Mouse (Mus musculus) CH12.LX (cell line): ENCODE data around the gene Fam13a. TPM values are rescaled to one million over a fixed set of nuclear protein-coding genes. Genes with fewer than 3 reads are reported as not detected.

Experiments used
- DNase-seq: peaks from one replicate; pipeline ENCODE4 v3.0.0-alpha.2; 2013; ENCODE audit errors: extremely low read depth
- H3K27ac ChIP-seq: 2 replicates; pipeline ENCODE4 v1.5.1; 2012; ENCODE audit warnings: low read depth, mild to moderate bottlenecking, control low read depth, moderate library complexity; ENCODE audit not compliant: insufficient read depth
- H3K27me3 ChIP-seq: replicated peaks from 2 replicates; pipeline ENCODE3; 2012; ENCODE audit warnings: inconsistent platforms
- H3K36me3 ChIP-seq, 2 experiments: replicated peaks in 1 of 2; 2 replicates each; pipeline versions ENCODE3 to v1.6.1; 2012; ENCODE audit warnings: inconsistent platforms in 1 of 2, low read length in 1 of 2, mild to moderate bottlenecking in 1 of 2, mixed read lengths in 1 of 2, moderate library complexity in 1 of 2; ENCODE audit not compliant: control insufficient read depth in 1 of 2, insufficient read depth in 1 of 2
- H3K4me1 ChIP-seq, 2 experiments: 2 replicates each; pipeline ENCODE4 v1.6.1; 2012; ENCODE audit warnings: inconsistent platforms in 1 of 2, moderate library complexity in 1 of 2; ENCODE audit not compliant: insufficient read depth in 2 of 2, control insufficient read depth in 1 of 2
- H3K4me2 ChIP-seq: 2 replicates; pipeline ENCODE4 v1.6.1; 2012; ENCODE audit warnings: low read depth, mild to moderate bottlenecking, control low read depth; ENCODE audit not compliant: poor library complexity, insufficient read depth, severe bottlenecking
- H3K4me3 ChIP-seq, 3 experiments: fragments of 150-350 bp in 1 of 3; sonication (generic) in 1 of 3; replicated peaks in 1 of 3; 2 replicates each; pipeline versions ENCODE3 to v1.5.1; 2011 to 2012; ENCODE audit warnings: low read depth in 2 of 3, low read length in 2 of 3, mild to moderate bottlenecking in 2 of 3, moderate library complexity in 2 of 3, control low read depth in 1 of 3, improper control_type of control experiment in 1 of 3, inconsistent platforms in 1 of 3, mixed read lengths in 1 of 3; ENCODE audit not compliant: poor library complexity in 1 of 3
- H3K79me2 ChIP-seq: replicated peaks from 2 replicates; pipeline ENCODE4 v1.6.1; 2012; ENCODE audit warnings: mild to moderate bottlenecking, moderate library complexity; ENCODE audit not compliant: control insufficient read depth, poor library complexity, insufficient read depth, severe bottlenecking; ENCODE audit errors: extremely low read depth
- H3K9ac ChIP-seq: 2 replicates; pipeline ENCODE4 v1.6.1; 2012; ENCODE audit warnings: low read depth, mild to moderate bottlenecking, control low read depth, moderate library complexity; ENCODE audit not compliant: insufficient read depth
- H3K9me3 ChIP-seq: replicated peaks from 2 replicates; pipeline ENCODE3; 2012; ENCODE audit warnings: low read length, inconsistent platforms, mixed read lengths
- CHD2 ChIP-seq: IDR thresholded peaks from 2 replicates; pipeline ENCODE4 v1.6.1; 2011; ENCODE audit warnings: low read length, improper control_type of control experiment
- CTCF ChIP-seq, 2 experiments: IDR thresholded peaks in 1 of 2; conservative IDR thresholded peaks in 1 of 2; 2 replicates each; pipeline ENCODE4 v1.5.1; 2011 to 2012; ENCODE audit warnings: low read depth in 2 of 2, low read length in 2 of 2, improper control_type of control experiment in 1 of 2, inconsistent platforms in 1 of 2, mild to moderate bottlenecking in 1 of 2, moderate library complexity in 1 of 2
- E2F4 ChIP-seq: IDR thresholded peaks from 2 replicates; pipeline ENCODE4 v1.6.1; 2011; ENCODE audit warnings: low read depth, low read length, improper control_type of control experiment; ENCODE audit not compliant: insufficient replicate concordance
- ELF1 ChIP-seq: IDR thresholded peaks from 2 replicates; pipeline ENCODE4 v1.6.1; 2014; ENCODE audit warnings: low read depth, mild to moderate bottlenecking, inconsistent platforms, low read length, improper control_type of control experiment
- GABPA ChIP-seq: IDR thresholded peaks from 2 replicates; pipeline ENCODE4 v1.6.1; 2012; ENCODE audit warnings: low read depth, low read length, improper control_type of control experiment, inconsistent platforms; ENCODE audit not compliant: insufficient replicate concordance
- HCFC1 ChIP-seq: IDR thresholded peaks from 2 replicates; pipeline ENCODE4 v1.6.1; 2012; ENCODE audit warnings: low read depth, mild to moderate bottlenecking, inconsistent platforms, low read length, improper control_type of control experiment
- IRF4 ChIP-seq: IDR thresholded peaks from 2 replicates; pipeline ENCODE4 v1.6.1; 2014; ENCODE audit warnings: low read depth, mild to moderate bottlenecking, inconsistent platforms, low read length, improper control_type of control experiment
- JUND ChIP-seq: conservative IDR thresholded peaks from 2 replicates; pipeline ENCODE4 v1.6.1; 2011; ENCODE audit warnings: low read depth, low read length, improper control_type of control experiment
- MAZ ChIP-seq: IDR thresholded peaks from 2 replicates; pipeline ENCODE4 v1.6.1; 2012; ENCODE audit warnings: low read depth, mild to moderate bottlenecking, inconsistent platforms, low read length, improper control_type of control experiment, moderate library complexity
- MXI1 ChIP-seq: IDR thresholded peaks from 2 replicates; pipeline ENCODE4 v1.6.1; 2011; ENCODE audit warnings: mild to moderate bottlenecking, low read depth, low read length, improper control_type of control experiment
- TBP ChIP-seq: conservative IDR thresholded peaks from 2 replicates; pipeline ENCODE4 v1.6.1; 2011; ENCODE audit warnings: low read depth, low read length, improper control_type of control experiment
- TCF12 ChIP-seq: IDR thresholded peaks from 2 replicates; pipeline ENCODE4 v1.6.1; 2014; ENCODE audit warnings: low read depth, mild to moderate bottlenecking, inconsistent platforms, low read length, improper control_type of control experiment
- USF2 ChIP-seq: conservative IDR thresholded peaks from 2 replicates; pipeline ENCODE4 v1.6.1; 2011; ENCODE audit warnings: low read depth, low read length, improper control_type of control experiment
- ZC3H11A ChIP-seq: IDR thresholded peaks from 2 replicates; pipeline ENCODE4 v1.6.1; 2012; ENCODE audit warnings: low read depth, mild to moderate bottlenecking, inconsistent platforms, low read length, improper control_type of control experiment
- ZNF384 ChIP-seq: IDR thresholded peaks from 2 replicates; pipeline ENCODE4 v1.6.1; 2012; ENCODE audit warnings: low read depth, low read length, improper control_type of control experiment, inconsistent platforms
- dilution Hi-C: fragments of 300-500 bp; cut with MboI; formaldehyde crosslinking; loops from 2 replicates; pipeline ENCODE4 v1.14.3; 2020; ENCODE audit warnings: low sequenced_read_pairs; ENCODE audit not compliant: extremely low pct_unique_long_range_greater_than_20kb, extremely low pct_ligation_motif_present
- in situ Hi-C: fragments of 300-500 bp; cut with MboI; formaldehyde crosslinking; loops from 3 replicates; pipeline ENCODE4 v1.14.3; 2019; ENCODE audit warnings: low sequenced_read_pairs, low pct_ligation_motif_present, low pct_unique_long_range_greater_than_20kb, mixed read lengths
- polyA plus RNA-seq: library from polyadenylated mRNA; unstranded; fragments of >175 nt; gene quantifications from 2 replicates; pipeline ENCODE4 v1.2.1, GENCODE M21; 2012; ENCODE audit warnings: low read depth; ENCODE audit not compliant: insufficient read length
- total RNA-seq, 2 experiments: library from RNA; depleted of rRNA; stranded (reverse); fragments of 300-350 nt in 1 of 2; fragments of >200 nt in 1 of 2; gene quantifications; 2 replicates each; pipeline ENCODE4 v1.2.3; 2012 to 2014

Gene Fam13a
- total and polyA plus RNA-seq, 3 experiments, result 0.17 to 0.21 TPM; not detected in 1

DNA sequence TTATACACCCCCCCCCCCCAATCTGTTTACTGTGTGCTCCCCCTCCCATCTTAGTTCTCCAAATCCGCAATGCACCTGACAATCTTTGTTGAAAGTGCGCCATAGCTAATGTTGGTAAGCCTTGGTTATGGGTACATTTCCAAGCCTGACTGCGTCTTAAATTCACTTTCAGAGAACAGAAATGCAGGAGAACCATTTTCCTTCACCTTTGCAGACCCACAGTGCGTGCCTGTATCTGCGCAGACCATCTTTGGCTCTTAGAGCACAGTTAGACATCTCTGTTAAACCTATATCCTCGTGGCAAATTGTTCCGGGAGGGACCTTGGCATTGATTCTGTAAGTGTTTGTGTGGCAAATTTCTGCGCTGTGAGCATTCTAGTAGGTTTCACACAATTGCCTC is 117.0 kb downstream of the Fam13a start:
- H3K27me3 ChIP-seq, result no peaks in the 10 kb centered on the region
- TF ChIP-seq MXI1 (no peak), ZNF384 (no peak), CHD2 (no peak)
- no peak overlapping the region for H3K9ac ChIP-seq
- H3K4me3 ChIP-seq, result no peak overlapping the region
- dilution Hi-C loops, result no loop called here
- peaks cover 0 to 6% of the 10 kb centered on the region in 2 experiments; a peak in 1 of 4 replicates for H3K4me1 ChIP-seq
- H3K4me2 ChIP-seq, result no peak overlapping the region
- no peak overlapping the region for H3K27ac ChIP-seq
- no peak for DNase-seq
- peaks cover 4% of the 10 kb centered on the region for H3K9me3 ChIP-seq
- peaks cover 11 to 25% of the 10 kb centered on the region in 2 experiments for H3K36me3 ChIP-seq
- no peaks in the 10 kb centered on the region for H3K79me2 ChIP-seq
- in situ Hi-C loops, result no loop called here

DNA sequence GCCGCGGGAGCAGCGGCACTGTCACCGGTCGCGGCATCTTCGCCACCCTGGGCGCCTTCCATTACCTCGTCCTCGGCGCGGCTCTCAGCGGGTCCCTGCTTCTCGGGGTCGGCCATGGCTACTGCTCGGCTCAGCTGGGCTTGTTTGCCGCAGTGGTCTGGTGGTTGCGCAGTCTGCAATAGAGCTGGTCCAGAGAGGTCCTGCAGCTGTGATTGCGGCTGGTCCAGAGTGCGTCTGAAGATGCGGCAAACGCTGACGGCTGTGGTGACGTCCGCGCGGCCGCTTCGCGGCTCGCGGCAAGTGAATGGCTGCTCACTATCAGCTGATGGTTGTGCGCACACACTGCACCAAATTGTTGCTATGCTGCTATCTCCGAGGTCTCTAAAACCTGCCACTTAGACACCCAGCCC is 117.5 kb downstream of the Fam13a start, which contains the start of gene Nap1l5:
TSS of gene Nap1l5 (minus strand) at position 225 of the 410 bp plus-strand sequence.
- Histone ChIP-seq H3K36me3 (peaks cover 11 to 30% of the 10 kb centered on the region in 2 experiments), H3K9me3 (peaks cover 4% of the 10 kb centered on the region), H3K27me3 (no peaks in the 10 kb centered on the region), H3K79me2 (no peaks in the 10 kb centered on the region), H3K4me2 (no peak within 1 kb of the TSS), H3K4me3 (no peak within 1 kb of the TSS), H3K4me1 (peaks cover 0 to 11% of the 10 kb centered on the region in 2 experiments; a peak in 2 of 4 replicates), H3K27ac (no peak within 1 kb of the TSS), H3K9ac (no peak within 1 kb of the TSS)
- no peak for DNase-seq
- TF ChIP-seq JUND, result no peak
- no peak for TF ChIP-seq GABPA
- no peak for TF ChIP-seq TBP
- no peak for TF ChIP-seq USF2
- TF ChIP-seq IRF4, result no peak
- no peak for TF ChIP-seq ELF1
- dilution Hi-C loops, result no loop called here
- in situ Hi-C loops, result no loop called here

DNA sequence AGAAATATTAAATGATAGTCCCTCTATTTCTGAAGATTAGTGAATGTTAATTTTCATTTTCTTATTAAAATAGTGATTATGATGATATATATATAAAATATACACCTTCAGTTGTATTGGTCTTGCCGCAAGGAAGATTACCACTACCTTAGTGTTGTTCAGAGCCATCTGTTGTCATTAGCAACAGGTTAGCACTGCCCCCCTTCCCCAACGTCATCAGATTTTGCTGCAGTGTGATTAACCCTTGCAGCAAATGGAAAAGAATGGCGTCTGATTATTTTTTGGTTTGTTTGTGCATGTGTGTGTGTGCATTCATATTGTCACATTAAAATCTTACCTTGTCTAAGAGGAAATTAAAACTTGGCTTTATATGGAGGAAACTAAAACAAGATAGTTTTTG is 119.8 kb downstream of the Fam13a start:
- no peak for TF ChIP-seq MAZ
- no peak for TF ChIP-seq HCFC1
- no peak for TF ChIP-seq ELF1
- no peak for TF ChIP-seq CHD2
- TF ChIP-seq E2F4, result no peak
- TF ChIP-seq ZC3H11A, result no peak
- TF ChIP-seq TCF12, result no peak
- no peak for TF ChIP-seq CTCF (conservative IDR thresholded peaks at IDR 0.05 in 1 of 2, IDR thresholded peaks at IDR 0.05 in 1 of 2; ENCODE audit: low read depth in 2 of 2, low read length in 2 of 2)
- Histone ChIP-seq H3K27ac (no peak overlapping the region), H3K36me3 (peaks cover 13 to 46% of the 10 kb centered on the region in 2 experiments), H3K9ac (no peak overlapping the region), H3K4me1 (peaks cover 0 to 14% of the 10 kb centered on the region in 2 experiments; a peak in 2 of 4 replicates), H3K27me3 (no peaks in the 10 kb centered on the region), H3K4me2 (no peak overlapping the region), H3K4me3 (no peak overlapping the region), H3K9me3 (peaks cover 4% of the 10 kb centered on the region), H3K79me2 (no peaks in the 10 kb centered on the region)
- no peak for DNase-seq
- dilution Hi-C loops, result no loop called here
- in situ Hi-C loops, result no loop called here
